Mouse (Mus musculus) CH12.LX (cell line): ENCODE measurements at regions not wholly inside any gene's neighbourhood (a gene's known extent, or its start where the extent isn't known, plus 50 kb on each side); places are given as distances from the start of the nearest gene placed in this dataset.

Experiments used
- CTCF ChIP-seq, 2 experiments: IDR thresholded peaks in 1 of 2; conservative IDR thresholded peaks in 1 of 2; 2 replicates each; pipeline ENCODE4 v1.5.1; 2011 to 2012; ENCODE audit warnings: low read depth in 2 of 2, low read length in 2 of 2, improper control_type of control experiment in 1 of 2, inconsistent platforms in 1 of 2, mild to moderate bottlenecking in 1 of 2, moderate library complexity in 1 of 2
- ELF1 ChIP-seq: IDR thresholded peaks from 2 replicates; pipeline ENCODE4 v1.6.1; 2014; ENCODE audit warnings: low read depth, mild to moderate bottlenecking, inconsistent platforms, low read length, improper control_type of control experiment
- JUND ChIP-seq: conservative IDR thresholded peaks from 2 replicates; pipeline ENCODE4 v1.6.1; 2011; ENCODE audit warnings: low read depth, low read length, improper control_type of control experiment
- MAZ ChIP-seq: IDR thresholded peaks from 2 replicates; pipeline ENCODE4 v1.6.1; 2012; ENCODE audit warnings: low read depth, mild to moderate bottlenecking, inconsistent platforms, low read length, improper control_type of control experiment, moderate library complexity
- MYC ChIP-seq: IDR thresholded peaks from 2 replicates; pipeline ENCODE4 v1.6.1; 2011; ENCODE audit warnings: low read depth, mild to moderate bottlenecking, improper control_type of control experiment, low read length
- POLR2A ChIP-seq: IDR thresholded peaks from 2 replicates; pipeline ENCODE4 v1.6.1; 2011; ENCODE audit warnings: low read depth, mild to moderate bottlenecking, improper control_type of control experiment, low read length
- SMC3 ChIP-seq: IDR thresholded peaks from 2 replicates; pipeline ENCODE4 v1.6.1; 2011; ENCODE audit warnings: low read depth, low read length, improper control_type of control experiment
- TBP ChIP-seq: conservative IDR thresholded peaks from 2 replicates; pipeline ENCODE4 v1.6.1; 2011; ENCODE audit warnings: low read depth, low read length, improper control_type of control experiment
- USF2 ChIP-seq: conservative IDR thresholded peaks from 2 replicates; pipeline ENCODE4 v1.6.1; 2011; ENCODE audit warnings: low read depth, low read length, improper control_type of control experiment
- ZKSCAN1 ChIP-seq: IDR thresholded peaks from 2 replicates; pipeline ENCODE4 v1.6.1; 2012; ENCODE audit warnings: low read depth, inconsistent platforms, low read length, improper control_type of control experiment, borderline replicate concordance
- ZMIZ1 ChIP-seq: IDR thresholded peaks from 2 replicates; pipeline ENCODE4 v1.6.1; 2012; ENCODE audit warnings: low read depth, mild to moderate bottlenecking, inconsistent platforms, low read length, improper control_type of control experiment

GRCm38 (mm10) chr13:90502141-90502540, 403.0 kb downstream of the Atp6ap1l start:
- TF ChIP-seq CTCF (conservative IDR thresholded peaks at IDR 0.05 in 1 of 2, IDR thresholded peaks at IDR 0.05 in 1 of 2; ENCODE audit: low read depth in 2 of 2, low read length in 2 of 2), result no peak
- TF ChIP-seq JUND, result no peak
- TF ChIP-seq ELF1, result no peak
- TF ChIP-seq MAZ, result no peak
- TF ChIP-seq ZMIZ1, result no peak
- no peak for TF ChIP-seq MYC
- no peak for TF ChIP-seq POLR2A
- TF ChIP-seq TBP, result no peak
- TF ChIP-seq ZKSCAN1, result no peak
- no peak for TF ChIP-seq USF2
- TF ChIP-seq SMC3, result no peak
